Mouse (Mus musculus) urinary bladder, postnatal 10 days (tissue): ENCODE measurements around the gene Ddx1.
"Not testable (repeated sequence)": the region's sequence is repeated elsewhere in the genome, so short reads cannot be mapped to it uniquely, and the experiment has no call there.

ENCODE experiments used
- DNase-seq: peaks from one replicate; pipeline ENCODE4 v3.0.0; 2022; ENCODE audit warnings: low spot score

The Ddx1 gene

DNA sequence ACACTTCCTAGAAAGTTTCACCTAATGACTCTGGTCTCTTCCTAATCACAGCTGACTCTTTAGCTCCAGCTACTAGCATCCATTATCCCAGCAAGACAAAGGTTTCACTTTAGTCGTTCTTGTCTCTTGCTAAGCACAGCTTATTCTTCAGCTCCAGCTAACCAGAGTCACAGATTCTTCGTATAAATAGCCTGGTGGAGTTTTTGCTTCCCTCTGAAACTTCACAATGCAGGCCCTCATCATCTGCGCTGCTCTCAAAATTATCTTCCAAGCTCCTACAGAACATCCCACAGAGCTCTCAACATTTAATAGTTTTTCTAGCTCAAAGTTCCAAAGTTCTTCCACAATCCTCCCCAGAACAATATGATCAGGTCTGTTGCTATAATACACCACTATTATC, 43.3 kb downstream of the Ddx1 start:
- DNase-seq, result no peak

DNA sequence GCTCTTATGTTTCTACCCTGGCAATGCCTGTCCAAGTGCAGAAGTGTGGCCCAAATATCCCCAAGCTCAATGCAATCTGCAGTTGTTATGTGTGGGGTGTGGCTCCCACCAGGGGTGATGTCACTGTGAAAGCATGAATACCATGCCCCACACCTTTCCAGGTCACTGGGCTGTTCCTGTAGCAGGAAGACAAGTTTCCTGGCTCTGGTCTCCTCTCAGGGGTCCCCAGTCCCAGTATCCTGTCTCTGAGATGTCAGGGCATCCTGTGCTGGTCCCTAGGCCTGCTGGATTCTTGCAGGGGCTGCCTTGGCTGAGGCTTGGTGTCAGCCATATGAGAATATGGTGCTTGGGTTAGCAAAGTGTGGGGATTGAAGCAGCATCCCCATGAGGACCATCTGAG, 46.7 kb downstream of the Ddx1 start:
- no peak for DNase-seq

DNA sequence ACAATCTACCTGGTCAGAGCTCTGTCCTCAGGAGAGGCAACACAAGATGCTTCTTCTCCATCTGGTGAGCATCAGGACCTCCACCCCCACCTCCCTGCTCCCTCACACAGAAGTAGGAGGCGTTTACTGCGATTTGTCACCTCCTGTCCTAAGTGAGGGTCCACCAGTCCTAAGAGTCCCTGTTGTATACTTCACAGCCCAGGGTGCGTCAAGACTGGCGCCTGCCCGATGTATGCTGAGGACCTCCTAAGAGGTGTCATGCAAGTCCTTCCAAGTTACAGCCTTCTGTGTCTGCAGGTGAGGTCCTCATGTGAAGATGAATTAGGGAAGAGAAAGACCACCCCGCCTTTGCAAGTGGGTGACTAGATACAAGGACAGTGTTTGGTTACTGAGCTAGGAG, 48.4 kb downstream of the Ddx1 start:
- DNase-seq, result no peak

DNA sequence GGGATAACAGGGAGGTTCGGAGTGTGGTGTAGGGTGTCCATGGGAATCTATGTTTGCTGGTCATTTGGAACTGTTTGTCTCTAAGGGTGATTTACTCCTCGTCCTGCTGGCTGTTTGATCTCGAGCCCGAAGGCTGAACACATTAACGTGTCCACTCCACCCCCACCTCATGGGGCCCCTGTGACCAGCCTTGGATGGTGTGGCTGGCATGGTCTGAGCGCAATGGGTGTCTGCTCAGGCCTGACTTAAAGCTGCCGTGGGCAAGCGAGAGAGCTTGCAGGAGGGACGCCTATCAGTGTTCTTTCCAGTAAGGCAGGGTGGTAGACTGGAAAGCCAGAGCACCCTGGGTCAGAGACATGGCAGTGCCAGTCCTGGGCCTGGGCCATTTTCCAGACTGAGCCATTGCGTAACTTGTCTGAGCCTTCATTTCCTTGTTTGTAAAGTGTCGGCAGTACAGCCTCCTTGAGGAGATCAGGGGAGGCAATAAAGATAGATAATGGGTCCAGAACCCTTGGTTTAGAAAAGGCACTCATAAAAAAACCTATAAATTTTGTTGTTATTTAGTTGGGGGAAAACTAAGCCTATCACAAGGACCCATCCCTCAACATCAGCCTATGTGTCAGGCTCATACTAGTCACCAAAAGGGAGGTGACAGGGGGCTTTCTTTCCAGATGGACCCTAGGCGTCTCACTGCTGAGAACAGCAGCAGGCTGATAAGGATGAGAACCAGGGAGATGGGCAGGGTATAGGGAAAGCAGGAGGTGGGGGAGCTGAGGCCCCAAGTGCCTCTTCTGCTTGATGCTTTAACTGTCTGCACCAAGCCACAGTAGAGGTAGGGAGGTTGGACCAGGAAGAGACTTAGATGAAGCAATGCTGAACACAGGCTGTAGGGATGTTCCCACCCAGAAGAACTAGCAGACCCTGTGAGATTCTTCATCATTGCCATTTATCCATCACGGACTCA, 49.4 kb downstream of the Ddx1 start:
- DNase-seq, result no peak

DNA sequence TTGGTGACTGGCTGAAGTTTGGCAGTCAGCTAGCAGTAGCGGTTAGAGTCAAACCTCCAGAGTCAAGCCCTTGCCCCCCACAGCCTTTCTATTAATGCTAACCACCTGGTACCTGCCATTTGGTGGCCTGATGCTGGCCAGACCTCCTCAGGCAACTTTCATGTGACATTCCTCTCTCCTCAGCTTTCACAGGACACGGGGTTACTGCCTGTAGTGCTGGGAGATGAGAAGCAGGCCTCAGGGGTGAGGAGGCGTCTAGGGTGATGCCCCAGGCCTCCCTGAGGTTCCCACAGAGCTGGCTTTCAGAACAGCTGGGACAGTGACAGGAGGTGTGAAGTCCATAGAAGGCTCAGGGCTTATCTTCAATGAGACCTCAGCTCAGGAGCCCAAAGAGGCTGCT, 50.9 kb downstream of the Ddx1 start:
- DNase-seq, result no peak

DNA sequence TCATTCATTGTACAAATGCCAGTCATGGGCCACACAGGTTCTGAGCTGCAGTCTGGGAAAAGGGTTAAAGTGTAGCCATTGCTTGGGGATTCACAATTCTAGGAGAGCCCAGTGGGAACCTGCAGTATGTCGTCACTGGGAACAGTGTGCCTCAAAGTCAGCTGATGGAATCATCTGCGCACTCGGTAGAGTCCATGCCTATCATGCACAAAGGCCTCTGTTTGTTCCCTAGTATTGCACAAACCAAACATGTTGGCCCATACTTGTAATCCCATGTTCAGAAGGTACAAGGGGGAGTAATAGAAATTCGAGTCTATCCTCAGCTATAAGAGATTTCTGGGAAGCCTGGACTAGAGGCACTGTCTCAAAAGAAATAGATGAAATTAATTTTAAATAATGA, 52.9 kb downstream of the Ddx1 start:
- no peak for DNase-seq

DNA sequence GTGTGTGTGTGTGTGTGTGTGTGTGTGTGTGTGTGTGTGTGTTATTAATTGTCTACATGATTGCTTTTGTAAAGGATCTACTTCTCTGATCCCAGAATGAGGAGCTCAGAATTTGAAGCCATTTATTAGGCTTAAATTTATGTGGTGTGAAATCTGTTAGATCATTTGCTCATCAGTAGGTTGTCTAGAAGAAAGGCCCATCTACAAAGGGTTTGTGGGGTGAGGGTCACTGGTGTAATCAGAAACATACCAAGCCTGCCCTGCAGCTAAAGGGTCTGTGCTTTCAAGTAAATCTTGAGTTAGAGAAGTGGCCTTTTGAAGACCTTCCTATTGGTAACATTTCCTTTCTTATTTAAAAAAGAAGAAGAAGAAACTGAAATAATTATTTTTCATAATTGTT, 53.5 kb downstream of the Ddx1 start:
- no peak for DNase-seq

DNA sequence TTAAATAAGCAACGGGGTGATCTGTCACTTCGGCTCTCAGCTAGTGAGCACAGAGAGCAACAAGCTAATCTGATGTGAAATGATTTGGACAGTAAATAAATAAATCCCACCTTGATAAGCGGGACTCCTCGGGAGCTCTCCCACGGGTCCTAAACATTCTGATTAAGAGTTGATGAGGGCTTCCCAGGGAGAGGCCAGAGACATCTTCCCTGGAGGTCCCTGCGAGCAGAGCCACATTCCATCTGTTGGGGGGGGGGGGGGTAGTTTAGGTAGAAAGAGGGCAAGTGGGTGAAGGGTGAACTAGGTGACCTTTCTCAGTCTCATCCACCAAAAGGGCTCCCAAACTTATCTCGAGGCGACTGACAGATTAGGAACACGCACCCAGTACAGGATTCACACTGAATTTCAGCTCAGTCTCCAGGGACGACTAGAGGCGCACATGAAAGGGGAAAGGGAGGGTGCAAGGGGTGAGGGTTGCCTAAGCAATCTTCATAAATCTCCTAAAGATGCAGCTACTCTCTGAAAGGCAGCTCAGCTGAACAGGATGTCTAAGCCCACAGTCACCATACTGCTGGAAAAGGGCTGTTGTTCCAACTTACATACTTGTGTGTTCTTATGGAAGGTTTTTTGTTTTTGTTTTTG, 60.8 kb downstream of the Ddx1 start:
- DNase-seq, result no peak

DNA sequence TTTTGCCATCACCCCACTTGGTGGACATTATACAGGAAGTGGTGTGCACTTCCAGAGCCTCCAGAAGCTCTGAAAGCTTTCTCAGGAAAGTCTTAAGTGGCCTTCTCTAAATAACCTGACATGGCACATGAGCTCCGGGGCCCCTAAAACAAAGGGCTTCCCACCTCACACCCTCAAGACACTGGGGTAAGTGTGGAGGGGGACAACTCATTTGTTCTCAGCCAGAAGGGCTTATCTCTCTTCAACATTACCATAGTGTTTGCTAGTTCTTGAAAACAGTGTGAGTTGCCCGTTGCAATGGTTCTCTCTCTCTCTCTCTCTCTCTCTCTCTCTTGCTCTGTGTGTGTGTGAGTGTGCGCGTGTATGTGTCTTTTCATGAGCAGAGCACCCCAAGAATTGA, 62.8 kb downstream of the Ddx1 start:
- no peak for DNase-seq

DNA sequence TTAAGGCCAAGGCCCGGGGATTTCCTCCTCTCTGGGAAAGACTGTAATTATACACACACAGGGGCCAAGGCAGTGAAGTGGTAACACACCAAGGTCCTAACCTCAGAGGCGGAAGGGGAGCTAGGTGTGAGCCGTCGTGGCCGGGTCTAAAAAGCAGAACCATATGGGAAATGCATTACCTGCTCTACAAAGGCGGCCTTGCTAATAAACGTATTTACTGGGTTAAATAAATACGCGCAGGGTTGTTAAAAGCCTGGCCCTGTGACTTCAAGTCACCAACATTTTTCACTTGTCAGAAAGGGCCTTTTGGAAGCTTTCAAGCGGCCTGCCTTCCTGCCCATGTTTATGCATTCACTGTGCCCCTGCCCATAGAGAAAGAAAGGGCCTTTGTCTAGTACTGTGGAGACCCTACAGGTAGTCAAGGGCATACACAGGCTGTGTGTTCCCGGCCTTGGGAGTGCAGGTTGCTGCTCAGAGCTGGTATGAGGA, 64.1 kb downstream of the Ddx1 start:
- no peak for DNase-seq

DNA sequence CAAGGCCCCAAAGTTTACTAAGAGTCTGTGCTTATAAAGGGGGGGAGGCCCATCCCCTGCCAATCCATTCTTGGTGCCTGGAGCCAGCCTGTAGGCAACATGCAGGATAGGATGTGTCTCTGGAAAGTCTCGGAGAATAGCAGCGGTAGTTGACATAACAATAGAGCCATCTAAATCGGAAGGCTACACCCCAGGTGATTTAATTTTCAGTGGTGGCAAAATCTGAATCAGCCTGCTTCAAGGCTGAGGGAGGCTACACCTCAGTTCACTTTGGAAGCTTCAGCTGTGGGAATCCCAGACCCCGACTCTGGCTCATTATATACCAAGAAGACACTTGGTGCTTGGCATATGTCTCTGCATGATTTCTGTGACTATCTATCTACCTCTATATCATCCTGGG, 64.9 kb downstream of the Ddx1 start:
- not testable (repeated sequence) for DNase-seq

DNA sequence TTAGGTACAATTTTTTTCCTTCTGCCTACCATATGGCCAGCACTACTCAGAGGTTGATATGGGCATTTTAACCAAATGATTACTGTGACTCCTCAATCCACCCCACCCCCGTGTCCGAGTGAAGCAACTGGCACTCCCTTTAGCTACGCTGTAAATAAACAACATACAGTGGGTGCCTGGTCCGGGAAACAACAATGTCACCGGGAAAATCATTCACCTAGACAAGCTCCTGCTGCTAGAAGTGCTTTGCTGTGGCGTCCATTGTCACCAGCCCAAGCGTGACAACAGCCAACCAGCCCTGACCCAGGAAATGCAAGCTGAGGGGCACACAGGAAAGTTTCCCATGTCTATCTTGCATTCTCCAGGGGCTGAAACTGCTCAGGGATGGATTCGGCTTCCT, 66.8 kb downstream of the Ddx1 start:
- no peak for DNase-seq

DNA sequence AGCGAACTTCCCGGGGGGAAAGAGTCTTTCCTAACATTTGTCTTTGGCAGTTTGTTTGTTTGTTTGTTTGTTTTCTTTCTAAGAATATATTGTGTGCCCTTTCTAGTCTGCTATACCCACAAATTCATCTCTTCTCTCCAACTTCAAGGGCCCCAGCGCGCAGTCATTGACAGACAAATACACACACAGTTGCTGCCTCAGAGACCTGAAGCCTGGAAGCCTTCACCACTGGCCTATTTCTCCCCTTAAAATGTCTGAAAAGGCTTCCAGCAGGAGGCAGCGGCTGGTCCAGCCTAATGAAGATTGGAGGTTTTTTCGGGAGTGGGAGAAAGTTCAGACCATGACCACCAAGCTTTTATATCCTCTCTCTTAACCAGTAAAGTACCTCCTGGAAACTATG, 67.3 kb downstream of the Ddx1 start:
- no peak for DNase-seq

DNA sequence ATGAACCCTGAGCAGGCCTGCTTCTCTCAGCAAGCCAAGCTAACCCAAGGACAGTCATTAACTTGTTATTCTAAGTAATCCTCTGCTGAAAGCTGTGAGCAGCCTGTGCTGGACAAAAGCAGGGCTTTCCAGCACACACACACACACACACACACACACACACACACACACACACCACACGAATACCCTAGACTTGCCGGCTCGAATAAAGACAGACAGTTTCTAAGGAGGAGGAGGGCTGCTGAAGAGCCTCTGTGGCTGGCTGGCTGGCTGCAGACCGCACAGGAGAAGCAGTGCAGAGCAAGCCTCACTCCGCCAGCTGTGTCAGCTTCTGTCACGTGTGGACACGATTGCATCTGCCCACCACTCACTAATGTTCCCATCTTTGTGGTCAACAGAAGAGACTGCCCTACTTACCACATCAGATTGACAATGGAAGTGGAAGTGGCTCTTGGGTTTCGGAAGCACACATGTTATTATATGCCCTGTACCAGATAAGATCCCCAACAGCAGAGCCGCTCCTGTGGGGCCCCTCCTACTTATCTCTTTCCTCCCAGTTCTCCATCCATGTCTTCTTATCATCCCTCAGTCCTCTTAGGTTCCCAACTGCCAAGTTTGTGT, 68.2 kb downstream of the Ddx1 start:
- DNase-seq, result no peak

DNA sequence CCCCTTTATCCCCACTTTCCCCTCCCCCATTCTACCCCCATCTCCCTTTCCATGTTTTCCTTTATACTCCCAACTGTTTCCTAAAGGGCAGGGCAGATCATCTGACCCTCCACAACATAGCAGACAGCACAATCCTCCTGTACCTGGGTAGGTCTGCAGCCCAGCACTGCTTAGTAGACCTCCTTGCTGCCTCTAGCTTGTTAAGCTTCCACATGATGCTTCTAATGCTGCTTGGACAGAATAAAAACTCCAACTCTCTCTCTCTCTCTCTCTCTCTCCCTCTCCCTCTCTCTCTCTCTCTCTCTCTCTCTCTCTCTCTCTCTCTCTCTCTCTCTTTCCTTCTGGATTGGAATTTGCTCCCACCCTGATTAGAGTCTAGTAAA, 68.7 kb downstream of the Ddx1 start:
- DNase-seq, result no peak

DNA sequence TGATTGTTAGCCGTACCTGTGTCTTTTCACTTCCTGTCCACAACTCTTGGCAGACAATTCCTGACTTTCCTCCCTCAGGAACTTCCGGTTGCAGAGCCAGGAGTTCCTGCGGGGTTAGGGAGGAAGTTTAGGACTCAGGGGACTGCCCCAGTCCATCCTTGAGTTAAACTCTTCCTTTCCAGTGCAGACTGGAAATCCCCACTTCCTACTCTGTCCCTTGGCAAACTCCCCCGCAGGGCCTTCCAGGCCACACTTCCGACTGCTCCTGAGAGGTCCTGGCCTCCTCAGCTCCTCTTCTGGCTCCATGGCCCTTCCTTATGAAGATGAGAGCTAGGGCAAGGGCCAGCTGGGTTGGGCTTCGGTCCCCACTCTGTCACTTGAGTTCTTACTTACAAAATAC, 71.4 kb downstream of the Ddx1 start:
- no peak for DNase-seq

DNA sequence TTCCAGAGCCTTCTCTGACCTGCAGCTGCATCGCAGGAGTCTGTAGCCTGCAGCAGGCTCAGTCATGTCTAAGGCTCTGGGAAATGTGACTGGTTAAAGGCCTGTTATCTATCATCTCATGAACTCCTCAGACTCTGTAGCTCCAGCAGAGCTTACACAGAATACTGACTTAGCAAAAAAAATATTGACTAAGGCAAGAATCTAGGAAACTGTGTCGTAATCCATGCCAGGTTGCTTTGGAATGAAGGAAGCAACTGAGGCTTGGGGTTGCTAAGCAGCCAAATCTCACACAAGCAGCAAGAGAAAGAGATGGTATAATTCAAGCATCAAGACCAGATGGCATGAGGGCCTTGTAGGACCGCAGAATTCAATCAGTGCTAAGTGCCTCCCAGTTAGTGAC, 72.1 kb downstream of the Ddx1 start:
- no peak for DNase-seq

DNA sequence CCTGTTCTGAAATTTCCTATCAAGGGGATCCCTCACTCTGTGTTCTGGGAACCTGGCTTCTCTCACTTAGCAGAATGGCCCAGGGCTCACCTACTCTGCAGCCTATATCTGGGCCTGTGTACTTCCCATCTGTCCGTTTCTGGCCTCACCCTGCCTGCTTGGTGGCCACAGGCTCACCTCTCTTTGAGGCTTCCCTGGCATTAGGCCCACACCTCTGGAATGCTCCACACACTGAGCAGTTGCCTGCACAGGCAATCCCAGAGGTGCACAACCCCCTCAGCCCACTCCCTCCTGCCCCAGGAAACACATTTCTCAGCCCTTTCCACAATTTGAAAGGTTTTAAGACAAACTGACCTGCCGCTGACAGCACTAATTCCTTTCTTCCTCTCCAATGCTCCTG, 72.9 kb downstream of the Ddx1 start:
- no peak for DNase-seq

DNA sequence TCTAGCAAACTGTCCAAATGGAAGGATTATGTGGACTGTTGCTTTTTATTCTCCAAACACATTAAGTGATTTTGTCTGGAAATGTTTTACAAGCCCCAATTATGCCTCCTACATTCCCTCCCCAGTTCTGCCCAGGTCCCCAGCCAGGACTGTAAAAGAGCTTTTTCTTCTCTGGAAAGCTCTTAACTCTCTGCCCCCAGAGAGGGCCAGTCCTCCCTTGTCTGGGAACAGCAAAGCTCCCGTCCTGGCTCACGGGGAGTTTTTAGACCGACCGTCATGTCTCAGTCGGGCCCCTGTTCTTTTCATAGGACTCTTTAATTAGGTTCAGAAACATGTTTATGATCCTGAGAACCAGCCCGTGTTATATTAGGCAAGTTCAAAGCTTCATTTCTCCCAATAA, 75.0 kb downstream of the Ddx1 start:
- no peak for DNase-seq

DNA sequence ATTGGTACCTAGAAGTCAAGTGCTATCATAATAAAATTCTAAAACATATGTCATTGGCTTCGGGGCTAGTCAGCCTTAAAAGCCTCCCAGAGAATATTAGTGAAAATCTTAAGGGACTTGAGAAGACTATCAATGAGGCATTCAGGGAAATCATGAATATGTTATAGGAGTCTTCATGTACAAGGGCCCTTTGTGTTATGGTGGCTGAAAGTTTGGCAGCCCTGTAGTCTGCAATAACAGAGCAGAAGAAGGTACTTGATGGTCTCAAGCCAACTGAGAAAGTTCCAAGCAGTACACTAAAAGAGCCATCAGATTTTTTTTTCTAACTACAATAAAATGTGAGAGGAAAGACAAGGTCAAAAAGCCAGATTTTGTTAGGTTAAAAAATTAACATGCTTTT, 80.9 kb downstream of the Ddx1 start:
- no peak for DNase-seq

DNA sequence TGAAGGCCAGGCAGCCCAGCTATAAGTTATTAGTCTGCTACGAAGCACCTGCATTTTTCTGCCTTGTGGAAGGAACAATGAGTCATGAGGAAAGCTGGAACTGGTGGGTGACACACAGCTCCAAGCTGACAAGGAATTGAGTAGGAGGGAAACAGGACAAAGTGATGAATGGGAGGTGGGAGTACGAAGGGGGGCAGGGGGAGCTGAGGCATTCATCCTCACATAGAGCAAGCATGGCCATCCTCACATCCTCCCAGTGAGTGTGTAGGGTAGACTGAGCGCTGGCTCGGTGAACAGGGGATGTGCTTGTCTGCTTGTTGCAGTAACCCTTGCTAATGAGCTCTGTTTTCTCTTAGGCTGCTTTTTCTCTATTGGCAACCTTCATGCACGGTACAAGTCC, 81.9 kb downstream of the Ddx1 start:
- no peak for DNase-seq
